Mouse (Mus musculus): ENCODE results near the gene Zic1.

The Zic1 gene

GRCm38 (mm10) chr9:91365664-91366063 is at the start of gene Zic1:
TSS of gene Zic1 (minus strand) at chr9:91365810.
- peak in 1 of 2 experiments; percentile 26 for DNase-seq (ENCODE audit: low spot score in 2 of 2)

DNA sequence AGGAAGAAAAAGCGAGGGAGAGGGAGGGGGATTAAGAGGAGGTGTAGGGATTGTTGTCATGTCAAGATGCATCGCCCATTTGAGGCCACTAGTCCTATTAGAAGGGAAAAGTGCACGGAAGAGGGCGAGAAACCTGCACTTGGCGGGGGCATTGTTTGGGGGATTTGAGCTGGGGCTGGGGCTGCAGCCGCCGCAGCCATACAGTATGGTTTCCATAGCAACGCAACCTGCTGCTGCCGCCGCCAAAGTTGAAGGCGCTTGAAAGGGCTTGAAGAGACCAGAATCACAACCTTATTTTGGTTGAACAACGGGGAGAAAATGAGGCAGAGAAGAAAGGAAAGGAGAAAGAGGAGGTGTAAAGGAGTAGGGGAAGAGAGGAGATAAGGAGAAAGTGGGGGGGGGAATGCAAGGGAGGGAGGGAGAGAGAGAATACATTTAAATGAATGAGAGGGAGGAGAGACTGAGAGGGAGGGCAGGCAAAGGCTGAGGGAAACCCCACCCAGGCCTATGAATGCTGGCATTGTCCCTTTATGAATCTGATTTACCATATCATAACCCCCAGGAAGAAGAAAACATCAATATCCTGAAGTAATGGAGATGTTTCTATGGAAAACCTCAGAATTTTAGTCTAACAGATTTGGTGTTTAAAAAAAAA is 48.5 kb upstream of the Zic1 start:
- DNase-seq (ENCODE audit: low spot score in 2 of 2) = no peak

DNA sequence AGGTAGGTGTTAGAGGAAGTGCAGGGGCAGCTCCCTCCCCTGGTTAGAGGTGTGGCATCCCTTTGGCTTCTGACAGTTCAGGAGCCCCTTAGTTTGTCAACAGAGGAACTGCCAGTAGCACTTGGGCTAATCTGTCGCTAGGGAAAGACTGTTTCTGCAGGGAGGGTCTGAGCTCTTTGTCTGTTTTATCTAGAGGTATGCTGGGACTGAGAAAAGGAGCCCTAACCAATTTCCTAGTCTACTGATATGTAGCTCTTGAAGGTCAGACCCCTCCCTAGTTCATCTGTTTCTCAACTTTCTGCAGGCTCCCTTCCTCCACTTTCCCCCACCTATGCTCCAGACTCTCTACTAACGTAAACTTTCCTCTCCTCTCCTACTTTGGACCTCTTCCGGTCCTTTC is 44.2 kb upstream of the Zic1 start:
- no peak for DNase-seq (ENCODE audit: low spot score in 2 of 2)

- no peak for DNase-seq (ENCODE audit: low spot score in 2 of 2)
These were observed 40.7 kb upstream of the Zic1 start for GRCm38 (mm10) chr9:91406258-91406763.

DNA sequence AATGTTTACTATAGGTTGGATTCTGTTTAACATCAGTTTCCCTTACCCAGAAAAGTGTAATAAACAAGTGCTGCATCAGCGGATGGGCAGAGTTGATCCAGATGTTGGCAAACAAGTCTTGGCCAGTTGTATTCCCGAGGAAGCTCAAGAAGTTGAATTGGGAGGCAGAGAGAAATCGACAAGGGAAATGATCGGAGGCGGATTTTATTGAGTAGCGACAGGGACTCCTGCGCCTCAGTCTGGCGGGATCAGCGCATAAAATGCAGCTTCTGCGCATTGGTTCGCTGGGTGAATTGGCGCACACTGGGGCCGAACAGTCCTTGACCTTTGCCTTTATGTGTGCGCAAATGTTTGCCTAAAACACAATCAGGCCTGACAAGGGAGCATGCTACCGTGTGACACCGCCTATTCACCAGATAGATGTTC is 40.2 kb upstream of the Zic1 start:
- no peak for DNase-seq (ENCODE audit: low spot score in 2 of 2)

DNA sequence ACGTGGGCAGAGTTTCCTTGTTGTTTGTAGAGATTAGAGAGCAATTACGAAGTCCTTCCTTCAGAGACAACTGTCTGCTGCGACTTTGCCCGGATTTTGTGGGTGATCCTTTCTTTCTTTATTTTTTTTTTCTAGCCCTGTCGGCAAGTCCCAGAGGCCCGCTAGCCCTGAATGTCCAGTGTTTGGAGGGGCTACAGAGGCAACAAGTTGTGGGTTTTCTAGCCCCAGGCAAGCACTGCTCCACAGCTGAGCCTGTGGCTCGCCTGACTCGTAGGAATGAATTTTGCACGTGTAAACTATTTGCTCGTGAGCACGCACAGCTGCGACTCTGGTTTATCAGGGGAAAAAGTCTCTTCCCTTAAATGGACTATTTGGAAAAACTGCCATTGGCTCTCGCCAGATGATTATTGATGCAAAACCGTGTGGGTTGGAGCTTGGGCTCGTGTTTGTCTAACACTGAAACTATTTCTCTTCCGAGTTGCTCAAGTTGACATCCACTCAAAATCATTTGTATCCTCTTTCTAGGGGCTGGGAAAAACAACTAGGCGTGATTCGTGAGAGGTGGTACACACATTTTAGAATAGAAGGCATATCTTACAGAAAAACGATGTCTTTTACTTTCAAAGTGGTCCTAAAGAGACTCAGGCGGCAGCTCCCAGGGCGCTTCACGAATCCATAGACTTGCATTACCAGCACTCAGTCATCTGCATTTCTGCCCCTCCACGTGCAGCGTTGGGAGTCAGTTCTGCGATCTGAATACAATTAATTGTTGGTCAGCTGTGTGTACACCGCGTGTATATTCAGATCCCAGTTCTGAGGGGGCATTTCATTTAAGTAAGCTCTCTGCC is 39.5 kb upstream of the Zic1 start:
- DNase-seq (ENCODE audit: low spot score in 2 of 2) = no peak

- no peak for DNase-seq (ENCODE audit: low spot score in 2 of 2)
These were observed 38.6 kb upstream of the Zic1 start for GRCm38 (mm10) chr9:91404229-91404628.

DNA sequence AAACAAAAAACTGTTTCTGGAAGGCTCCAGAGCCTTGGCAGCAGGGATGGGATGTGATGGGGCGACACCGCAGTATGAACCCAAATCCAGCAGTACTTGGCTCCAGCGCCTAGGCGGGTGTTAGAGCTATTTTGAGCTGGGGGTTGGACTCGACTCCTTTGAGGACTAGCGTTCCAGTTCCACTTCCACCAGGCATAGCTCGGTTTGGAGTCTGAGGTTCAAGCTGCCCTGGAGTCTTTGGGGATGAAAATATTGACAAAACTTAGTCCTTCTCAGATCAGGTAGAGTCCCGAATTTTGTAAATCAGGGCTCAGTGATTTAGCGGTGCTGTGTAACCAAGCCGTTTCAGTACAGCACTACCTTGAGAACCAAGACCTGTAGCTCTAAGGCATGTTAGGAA is 35.9 kb upstream of the Zic1 start:
- DNase-seq (ENCODE audit: low spot score in 2 of 2) = no peak

- no peak for DNase-seq (ENCODE audit: low spot score in 2 of 2)
These were observed 35.0 kb upstream of the Zic1 start for GRCm38 (mm10) chr9:91400482-91401093.

DNA sequence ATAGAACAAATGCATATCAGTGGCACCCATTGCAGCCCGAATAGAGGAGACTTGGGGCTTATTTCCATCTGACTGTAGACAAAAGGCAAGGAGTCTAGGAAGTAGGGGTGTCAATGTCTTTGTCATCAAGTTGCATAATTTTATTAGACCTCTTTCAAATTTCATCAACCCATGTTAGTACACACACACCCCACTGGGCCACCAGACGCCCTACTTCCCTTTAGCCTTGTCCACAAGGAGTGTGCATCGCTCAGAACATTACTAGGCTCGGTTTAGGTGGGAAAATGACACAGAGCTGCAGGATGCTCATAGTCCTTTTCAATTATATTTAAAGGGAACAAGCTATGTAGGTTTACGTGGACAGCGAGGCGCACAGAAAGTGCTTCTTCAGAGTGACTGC is 34.4 kb upstream of the Zic1 start:
- no peak for DNase-seq (ENCODE audit: low spot score in 2 of 2)

DNA sequence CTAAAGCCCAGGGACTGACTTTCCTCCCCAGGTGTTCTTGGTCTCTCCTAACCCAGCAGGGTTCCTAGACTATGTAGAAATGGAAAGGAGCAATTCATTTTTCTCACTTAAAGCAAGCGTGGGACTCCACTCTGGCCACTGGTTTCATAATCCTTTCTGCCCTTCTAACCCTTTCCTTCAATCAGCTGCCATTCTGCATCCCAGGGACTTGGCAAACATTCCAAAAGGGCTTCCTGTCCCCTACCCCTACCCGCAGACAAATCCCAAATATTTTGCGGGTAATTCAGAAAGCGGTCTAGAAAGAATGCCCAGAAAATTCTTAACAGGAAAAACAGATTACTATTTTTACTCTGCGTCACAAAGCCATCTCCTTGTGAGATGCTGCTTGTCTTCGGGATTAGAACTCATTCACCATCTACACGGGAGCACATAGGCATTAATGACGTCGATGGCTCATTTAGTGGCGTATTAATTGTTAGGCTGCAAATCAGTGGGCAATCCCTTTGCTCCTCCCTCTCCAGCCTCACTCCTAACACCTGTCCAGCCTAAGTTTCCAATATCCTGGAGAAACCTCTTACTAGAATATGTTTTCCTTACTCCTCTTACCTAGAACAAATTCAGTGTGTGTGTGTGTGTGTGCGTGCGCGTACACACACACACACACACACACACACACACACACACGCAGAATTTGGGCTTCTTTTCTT is 29.6 kb upstream of the Zic1 start:
- DNase-seq (ENCODE audit: low spot score in 2 of 2) = no peak

DNA sequence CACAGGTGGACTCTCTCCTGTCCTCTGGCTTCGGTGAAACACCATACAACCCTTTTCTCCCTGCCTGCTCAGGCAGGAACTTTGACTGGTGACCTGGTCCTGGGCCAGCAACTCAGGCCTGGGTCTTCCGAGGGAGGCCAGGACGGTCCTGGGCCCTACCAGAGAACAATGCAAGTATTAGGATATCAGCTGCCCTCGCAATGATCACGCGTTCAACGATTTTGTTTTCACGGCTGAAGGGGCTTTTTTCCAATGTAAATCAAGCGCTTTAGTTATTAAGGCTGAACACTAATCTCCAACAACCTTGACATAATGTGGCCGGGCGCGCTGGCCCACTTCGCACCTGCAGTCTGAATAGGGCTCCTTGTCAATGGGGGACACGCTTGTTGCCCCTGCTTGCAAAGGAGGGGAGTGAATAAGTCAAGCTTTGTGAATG is 28.6 kb upstream of the Zic1 start:
- no peak for DNase-seq (ENCODE audit: low spot score in 2 of 2)

DNA sequence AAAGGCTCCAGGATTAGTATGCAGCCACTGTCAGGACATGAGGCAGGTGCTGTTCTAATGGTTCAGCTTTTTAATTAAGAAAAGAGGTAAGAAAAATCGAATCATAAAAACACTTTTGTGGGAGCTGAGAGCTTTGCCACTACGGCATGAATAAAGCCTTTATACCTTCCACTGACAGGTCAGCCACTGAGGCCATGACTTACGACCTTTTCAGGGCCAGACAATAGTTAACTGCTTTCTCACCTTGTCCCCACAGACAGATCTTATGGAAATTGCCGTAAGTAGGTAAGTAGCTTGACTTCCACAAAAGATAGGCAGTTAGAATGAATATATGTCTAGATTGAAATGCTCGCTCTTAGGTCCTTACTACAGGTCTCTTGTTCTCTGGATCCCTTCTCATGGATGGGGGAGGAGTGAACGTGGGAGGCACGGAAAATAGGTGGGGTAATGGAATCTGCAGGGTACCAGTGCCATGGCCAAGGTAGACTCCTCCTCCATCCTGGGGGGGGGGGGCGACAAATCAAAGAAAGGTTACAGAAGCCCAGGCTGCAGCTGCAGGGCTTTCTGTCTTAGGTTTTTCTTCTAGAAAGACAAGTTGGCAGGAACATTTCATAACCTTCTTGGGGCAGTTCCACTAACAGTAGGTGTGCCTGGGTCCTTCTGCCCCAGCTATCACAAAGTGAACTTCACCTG is 27.9 kb upstream of the Zic1 start:
- DNase-seq (ENCODE audit: low spot score in 2 of 2) = no peak

- peak in 1 of 2 experiments; percentile 22 for DNase-seq (ENCODE audit: low spot score in 2 of 2)
These were observed 22.6 kb upstream of the Zic1 start for GRCm38 (mm10) chr9:91388173-91388572.

- DNase-seq (ENCODE audit: low spot score in 2 of 2) = peak in 1 of 2 experiments; percentile 5
These were observed 22.1 kb upstream of the Zic1 start for GRCm38 (mm10) chr9:91387740-91388080.

DNA sequence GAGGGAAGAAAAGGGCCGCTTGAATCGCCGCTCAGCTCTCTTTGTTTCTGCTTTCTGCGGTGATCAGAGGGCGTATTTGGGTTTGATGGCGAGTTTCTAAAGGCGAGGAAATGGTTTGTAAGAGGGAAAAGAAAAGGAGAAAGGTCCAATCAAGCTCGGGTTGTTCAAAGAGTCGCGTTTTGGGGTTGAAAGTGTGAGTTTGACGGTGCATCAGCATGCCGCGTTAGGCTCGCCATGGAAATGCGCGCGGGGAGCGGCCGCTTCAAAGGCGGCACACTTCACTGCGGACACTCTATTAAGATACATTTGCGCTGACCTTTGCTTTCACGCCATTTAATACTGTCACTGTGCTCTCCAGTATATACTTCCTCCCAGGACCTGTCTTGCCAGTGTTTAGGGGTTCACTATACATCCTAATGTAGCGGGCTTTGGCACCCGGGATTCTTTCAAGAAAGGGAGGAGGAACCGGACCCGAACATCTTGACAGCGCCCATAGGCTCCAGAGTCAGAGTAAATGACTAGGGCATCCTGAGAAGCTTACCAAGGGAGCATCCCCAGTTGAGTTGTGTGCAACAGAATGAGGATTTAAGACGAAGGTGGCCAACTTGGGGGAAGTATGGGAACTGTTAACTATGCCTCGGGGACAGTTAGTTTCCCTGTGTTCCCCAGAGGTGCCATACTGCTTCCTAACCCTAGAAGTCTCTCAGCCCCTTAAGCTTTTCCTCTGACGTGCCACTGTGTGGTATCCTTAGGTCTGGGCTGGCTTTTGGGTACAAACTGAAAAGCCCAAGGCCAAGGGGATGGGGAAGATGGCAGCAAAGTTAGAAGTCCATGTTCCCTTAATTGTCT is 21.5 kb upstream of the Zic1 start:
- peak in 1 of 2 experiments; percentile 9 for DNase-seq (ENCODE audit: low spot score in 2 of 2)

GRCm38 (mm10) chr9:91386502-91386890 is 20.9 kb upstream of the Zic1 start:
- DNase-seq (ENCODE audit: low spot score in 2 of 2) = no peak

DNA sequence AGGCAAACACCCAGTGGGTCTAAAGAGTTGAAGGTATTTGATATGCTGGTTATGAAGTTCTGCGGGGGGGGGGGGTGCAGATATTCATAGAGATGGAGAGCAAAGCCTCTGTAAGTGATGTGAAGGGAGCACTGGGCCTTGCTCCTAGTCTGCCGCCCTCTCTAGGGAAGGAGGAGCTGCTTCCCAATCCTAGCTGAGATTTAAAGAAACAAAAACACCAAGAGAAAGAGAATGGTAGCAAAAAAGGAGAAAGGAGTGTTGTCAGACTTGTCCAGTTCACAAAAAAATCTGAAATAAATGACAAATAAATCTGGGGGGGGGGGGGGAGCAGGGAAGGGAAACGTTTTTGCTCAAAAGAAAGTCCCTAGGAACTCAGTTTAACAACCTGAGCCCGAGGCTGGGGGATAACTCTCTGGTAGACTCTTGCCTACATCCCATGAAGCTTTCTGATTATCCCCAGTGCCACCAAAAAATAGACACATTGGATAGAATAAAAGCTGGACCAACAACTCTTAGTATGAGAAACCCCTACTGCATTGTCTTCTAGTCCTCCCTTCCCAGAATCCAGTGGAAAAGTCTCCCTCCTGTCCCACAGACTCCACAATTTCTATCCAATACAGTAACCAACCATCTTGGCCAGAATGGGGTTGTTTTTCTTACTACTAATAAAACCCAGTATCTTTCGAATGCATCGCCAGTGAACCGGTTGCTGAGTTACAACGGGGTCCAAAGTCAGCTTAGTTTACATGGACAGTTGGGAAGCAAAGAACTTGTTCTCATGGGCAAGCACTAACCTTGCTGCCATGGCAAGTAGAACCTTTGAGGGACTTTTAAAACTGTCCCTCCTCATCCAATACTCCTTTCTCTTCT is 20.2 kb upstream of the Zic1 start:
- DNase-seq (ENCODE audit: low spot score in 2 of 2) = no peak

All from spleen, postnatal 4 days (tissue).